Mouse (Mus musculus) megakaryocyte, adult 5-6 weeks (primary cell): ENCODE data around the gene Arl4c. TPM values are rescaled to one million over a fixed set of nuclear protein-coding genes. Genes with fewer than 3 reads are reported as not detected.

ENCODE experiments used
- ATAC-seq: 2 replicates; pipeline ENCODE4 v1.8.0; 2016; ENCODE audit warnings: mild to moderate bottlenecking, inconsistent platforms; ENCODE audit not compliant: poor library complexity, severe bottlenecking
- total RNA-seq, 2 experiments: library from RNA; stranded (forward) in 1 of 2; stranded (reverse) in 1 of 2; fragments of 153-499, 151-499 nt in 1 of 2; fragments of 221-1000, 200-1000 nt in 1 of 2; gene quantifications; 2 replicates each; pipeline versions ENCODE4 v1.2.3 to v1.2.4; 2015 to 2017

Gene Arl4c
- total RNA-seq, 2 experiments from 2014 or later = 25.3 to 36.0 TPM

- peak; percentile 8 for ATAC-seq
Observed at GRCm38 (mm10) chr1:88700961-88701861, 810 bp downstream of the Arl4c start.

GRCm38 (mm10) chr1:88699856-88700791, 1.9 kb downstream of the Arl4c start:
- no peak for ATAC-seq

DNA sequence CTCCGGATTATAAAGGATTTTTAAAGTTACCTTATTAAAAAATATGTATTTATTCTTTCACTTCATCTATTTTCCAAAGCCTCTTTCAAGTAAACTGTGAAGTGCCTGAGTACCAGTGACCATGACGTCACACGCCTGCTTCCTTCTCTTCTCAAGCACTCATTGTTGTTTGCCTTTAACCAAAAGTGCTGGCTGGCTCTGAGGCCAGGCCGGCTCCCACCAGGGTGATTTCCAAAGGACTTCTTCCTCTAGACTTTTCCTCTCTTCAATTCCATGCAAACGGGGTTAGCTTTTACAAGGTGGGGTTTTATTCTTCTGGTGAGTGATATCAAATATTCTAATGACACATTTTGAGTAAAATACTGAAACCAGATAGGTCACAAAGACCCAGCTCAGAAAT, 2.6 kb downstream of the Arl4c start:
- no peak for ATAC-seq

DNA sequence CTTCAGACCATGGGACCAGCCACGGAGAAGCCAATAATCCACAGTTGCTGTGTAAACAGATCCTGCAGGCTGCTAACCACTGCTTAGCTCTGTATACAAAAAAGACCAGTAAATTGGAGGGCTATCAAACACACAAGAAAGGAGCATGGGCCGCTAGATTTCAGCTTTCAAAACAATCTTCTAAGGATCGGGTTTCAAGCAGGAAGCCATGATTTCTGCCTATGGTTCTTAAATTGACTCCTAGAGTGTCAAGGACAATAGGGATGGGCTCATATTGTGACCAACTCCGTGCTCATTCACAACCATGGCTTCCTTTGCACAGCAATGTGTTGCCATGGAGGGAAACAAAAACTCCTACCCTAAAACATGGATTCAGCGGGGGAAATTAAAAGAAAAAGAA, 3.1 kb downstream of the Arl4c start:
- no peak for ATAC-seq

- no peak for ATAC-seq
Observed at GRCm38 (mm10) chr1:88698131-88698530, 3.9 kb downstream of the Arl4c start.

DNA sequence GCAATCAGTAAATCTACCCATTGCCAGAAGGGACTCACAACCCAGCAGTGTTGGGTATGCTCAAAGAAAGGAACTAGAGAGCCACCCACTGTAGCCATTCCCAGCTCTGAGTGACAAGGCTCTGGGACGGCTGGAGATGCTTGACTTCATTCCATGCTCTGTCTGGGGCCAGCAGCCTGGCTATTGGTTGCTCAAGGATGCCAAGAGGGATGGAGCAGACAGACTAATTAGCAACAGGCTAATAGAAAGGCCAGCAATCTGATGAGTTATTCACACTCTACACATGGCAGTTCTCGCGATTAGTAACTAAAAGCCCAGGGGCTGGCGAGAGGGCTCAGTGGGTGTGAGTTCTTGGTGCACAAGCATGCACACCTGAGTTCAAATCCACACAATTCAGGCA, 5.6 kb downstream of the Arl4c start:
- ATAC-seq = no peak

GRCm38 (mm10) chr1:88694353-88694752, 7.7 kb downstream of the Arl4c start:
- no peak for ATAC-seq

DNA sequence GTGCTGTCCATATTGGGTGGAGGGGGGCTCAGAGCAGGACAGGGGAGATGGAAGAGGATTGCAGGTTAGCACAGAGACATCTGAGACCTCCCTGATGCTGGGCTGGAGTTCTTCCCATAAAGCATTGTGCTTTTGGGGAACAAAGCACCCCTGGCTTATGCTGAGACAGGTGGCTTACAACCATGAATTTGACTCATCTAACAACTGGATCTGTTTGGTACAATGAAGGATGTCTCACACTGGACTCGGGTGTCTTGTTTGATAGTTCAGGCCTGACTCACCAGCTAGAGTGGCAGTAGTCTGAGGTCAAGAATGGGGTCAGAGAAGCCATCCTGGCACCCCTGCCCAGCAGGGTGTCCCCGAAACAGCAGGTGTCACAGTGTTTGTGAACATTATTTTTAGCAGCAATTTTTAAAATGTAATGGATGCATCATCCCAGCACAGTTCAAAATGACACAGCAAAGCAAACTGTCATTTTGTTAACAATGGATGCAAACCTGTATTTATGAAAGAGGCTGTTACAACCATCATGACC, 9.7 kb downstream of the Arl4c start:
- ATAC-seq = no peak

DNA sequence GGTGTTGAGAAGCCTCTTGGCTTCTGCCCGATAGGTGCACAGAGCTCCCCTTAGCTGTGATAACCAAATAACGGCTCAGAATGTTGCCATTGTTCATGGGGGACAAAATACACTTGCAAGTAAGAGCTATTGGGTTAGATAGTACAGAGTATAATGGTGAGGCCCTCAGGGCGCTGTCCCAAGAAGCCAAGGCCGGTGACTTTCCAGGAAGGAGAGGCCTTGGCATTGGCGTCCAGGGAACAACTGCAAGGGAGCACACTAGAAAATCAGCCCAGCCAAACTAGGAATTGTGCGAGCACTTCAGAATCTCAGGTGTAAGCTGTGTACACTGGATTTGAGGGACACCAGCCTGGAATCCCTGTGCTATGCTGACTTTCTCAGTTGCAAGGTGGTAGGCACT, 11.4 kb downstream of the Arl4c start:
- ATAC-seq = no peak

DNA sequence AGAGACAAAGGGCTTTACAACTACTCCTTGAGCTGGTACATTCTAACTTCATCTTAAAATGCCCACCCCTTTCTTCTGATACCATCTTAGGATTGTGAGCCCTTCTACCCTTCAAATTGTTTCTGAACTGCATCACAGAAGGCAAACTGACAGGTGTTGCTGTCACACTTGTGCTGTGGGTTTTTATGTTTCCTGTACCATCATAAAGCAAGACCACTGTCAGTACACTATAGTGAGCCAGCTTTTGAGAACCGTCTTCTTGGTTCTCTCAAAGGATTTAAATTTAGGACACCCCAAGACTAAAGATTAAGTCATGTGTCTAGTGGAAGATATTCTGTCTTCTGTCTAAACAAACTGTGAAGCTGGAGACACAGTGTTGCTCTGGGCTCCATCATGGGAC, 17.3 kb downstream of the Arl4c start:
- peak; percentile 57 for ATAC-seq

DNA sequence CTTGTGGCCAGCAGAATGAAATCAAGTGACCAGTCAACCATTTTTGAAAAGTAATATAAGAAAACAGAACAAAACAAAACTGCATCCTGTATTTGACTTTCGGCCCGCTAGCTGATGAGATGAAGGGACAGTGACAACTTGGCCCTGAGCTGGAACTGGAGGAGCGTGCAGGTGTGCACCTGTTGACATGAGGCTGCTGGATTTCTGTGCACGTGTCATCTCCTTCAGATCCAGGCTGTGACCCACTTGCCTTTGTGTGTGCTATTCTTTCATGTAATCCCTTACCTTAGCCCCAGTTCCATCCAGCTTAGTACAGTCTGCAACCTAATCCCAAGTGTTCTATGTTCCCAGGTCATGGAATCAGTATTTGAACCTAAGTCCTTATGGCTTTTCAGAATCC, 20.4 kb downstream of the Arl4c start:
- ATAC-seq = no peak

DNA sequence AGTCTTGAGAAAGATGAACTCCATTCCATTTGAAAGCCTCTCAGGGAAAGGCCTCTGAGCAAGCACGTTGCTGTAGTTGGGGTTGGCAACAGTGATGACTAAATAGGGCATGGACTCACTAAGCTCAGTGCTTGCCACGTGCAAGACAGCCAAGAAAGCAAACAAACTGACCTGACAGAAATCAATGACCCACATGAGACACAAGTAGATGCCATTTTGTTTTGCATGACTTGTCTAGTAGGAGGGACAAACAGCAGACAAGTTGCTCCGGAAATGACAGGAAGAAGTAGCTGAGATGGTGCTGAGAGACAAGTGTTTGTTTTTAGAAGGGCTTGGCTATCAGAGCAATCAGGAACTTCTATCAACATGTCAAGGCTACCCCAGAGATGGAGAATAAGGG, 21.2 kb downstream of the Arl4c start:
- no peak for ATAC-seq

GRCm38 (mm10) chr1:88678231-88678739, 23.7 kb downstream of the Arl4c start:
- ATAC-seq = no peak

GRCm38 (mm10) chr1:88670807-88671206, 31.2 kb downstream of the Arl4c start:
- no peak for ATAC-seq

- ATAC-seq = no peak
Observed at GRCm38 (mm10) chr1:88668846-88669810, 32.9 kb downstream of the Arl4c start.

GRCm38 (mm10) chr1:88668353-88668752, 33.7 kb downstream of the Arl4c start:
- no peak for ATAC-seq

DNA sequence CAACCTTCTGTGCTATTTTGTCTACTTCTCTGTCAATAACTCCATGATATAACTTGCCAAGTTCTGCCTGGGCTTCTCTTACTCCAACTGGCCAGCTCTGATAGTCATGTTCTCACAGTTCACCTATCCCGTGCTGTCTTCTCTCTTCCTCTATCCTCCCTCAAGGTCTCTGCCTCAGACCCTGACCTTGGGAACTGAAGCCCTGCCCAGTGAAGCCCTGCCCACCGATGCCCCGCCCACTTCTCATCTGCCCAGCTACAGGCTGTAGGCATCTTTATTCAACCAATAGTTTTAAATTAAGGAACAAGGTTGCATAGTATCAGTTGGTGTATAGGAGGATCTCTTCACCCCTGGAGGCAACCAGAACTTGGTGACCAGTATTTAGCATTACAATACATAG, 37.4 kb downstream of the Arl4c start:
- no peak for ATAC-seq

- no peak for ATAC-seq
Observed at GRCm38 (mm10) chr1:88662736-88663135, 39.3 kb downstream of the Arl4c start.

DNA sequence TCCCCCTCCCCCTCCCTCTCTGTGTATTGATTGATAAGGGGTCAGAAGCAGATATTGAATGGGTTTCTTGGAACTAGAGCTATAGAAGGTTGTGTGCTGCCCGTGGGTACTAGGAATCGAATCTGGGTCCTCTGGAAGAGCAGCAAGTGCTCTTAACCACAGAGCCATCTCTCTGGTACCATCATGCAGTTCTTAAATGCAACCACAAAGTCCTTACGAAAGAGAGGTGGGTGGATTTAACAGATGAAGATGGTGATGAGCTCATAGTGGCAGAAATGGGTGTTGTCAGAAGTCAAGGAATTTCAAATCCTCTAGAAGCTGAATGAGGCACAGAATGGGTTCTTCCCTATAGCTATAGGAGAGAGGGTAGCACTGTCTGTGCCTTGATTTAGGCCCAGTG, 40.8 kb downstream of the Arl4c start:
- ATAC-seq = peak; percentile 67

DNA sequence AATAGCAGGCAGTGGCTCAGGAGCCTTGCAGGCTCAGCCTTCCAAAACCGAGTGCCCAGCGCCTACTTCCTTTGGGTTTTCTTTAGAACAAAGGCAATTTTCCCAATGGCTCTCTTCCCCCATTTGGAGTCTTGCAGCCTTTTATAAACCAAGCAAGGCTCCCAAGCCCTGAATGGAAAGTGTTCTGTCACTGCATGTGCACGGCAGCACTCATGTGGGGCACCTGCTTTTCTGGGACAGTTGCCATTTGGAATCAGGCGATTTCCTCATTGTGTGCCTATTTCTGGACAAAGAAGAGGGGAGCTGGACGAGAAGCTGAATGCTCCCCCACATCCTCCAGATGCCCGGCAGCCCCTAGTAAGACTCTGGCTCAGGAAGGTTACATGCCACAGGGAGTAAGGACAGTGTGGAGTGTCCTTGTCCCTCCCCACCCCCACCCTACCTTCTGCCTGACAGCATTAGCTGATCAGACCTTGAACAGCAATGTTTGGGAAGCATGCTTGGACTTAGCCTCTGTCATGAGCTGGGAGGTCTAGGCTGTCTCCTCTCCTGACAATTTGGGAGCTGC, 43.6 kb downstream of the Arl4c start:
- ATAC-seq = no peak
